Mouse (Mus musculus): ENCODE measurements at regions not wholly inside any gene's neighbourhood (a gene's known extent, or its start where the extent isn't known, plus 50 kb on each side); places are given as distances from the start of the nearest gene placed in this dataset.

DNA sequence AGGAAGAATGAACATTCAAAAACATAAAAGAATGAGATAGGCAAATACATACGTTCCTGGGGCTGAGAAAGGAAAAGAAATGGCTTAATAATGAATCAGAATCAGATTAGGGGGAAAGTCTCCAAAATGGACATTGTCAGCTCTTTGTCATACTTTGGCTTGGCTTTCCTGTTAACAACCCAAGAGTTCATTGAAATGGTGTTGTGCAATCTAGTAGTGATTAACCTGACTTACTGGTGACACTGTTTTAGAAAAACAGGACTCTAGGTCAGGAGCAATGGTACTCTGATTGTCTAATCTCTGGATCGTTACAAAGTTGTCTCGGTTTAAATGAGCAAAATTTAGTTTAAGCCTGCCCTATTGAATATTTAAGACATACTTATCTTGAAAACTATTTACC is 119.5 kb upstream of the Dph6 start:
- H3K4me3 ChIP-seq (ENCODE audit: low read depth, low read length): no peak overlapping the region
- no peaks in the 10 kb centered on the region for H3K36me3 ChIP-seq (replicated peaks)
- H3K27me3 ChIP-seq (ENCODE audit: insufficient read depth, low read length): no peaks in the 10 kb centered on the region
- DNase-seq (ENCODE audit: low spot score) (no peak), ATAC-seq (ENCODE audit: extremely low read depth, insufficient number of reproducible peaks, low FRiP score, poor library complexity, severe bottlenecking) (no peak)
- TF ChIP-seq GATA1 (IDR thresholded peaks at IDR 0.05; ENCODE audit: borderline replicate concordance, low read length): no peak
- TF ChIP-seq POLR2AphosphoS5 (IDR thresholded peaks at IDR 0.05; ENCODE audit: insufficient replicate concordance, low read depth, low read length): no peak
- TF ChIP-seq GATA2 (IDR thresholded peaks at IDR 0.05; ENCODE audit: borderline replicate concordance, low read depth, low read length): no peak
- no peak for TF ChIP-seq TAL1 (conservative IDR thresholded peaks at IDR 0.05; ENCODE audit: low read depth, low read length)
- no peak for TF ChIP-seq CTCF (IDR thresholded peaks at IDR 0.05; ENCODE audit: low read depth, low read length)
- H3K4me1 ChIP-seq (ENCODE audit: insufficient read depth, low read depth, low read length): no peaks in the 10 kb centered on the region
- H3K9me3 ChIP-seq (replicated peaks): no peaks in the 10 kb centered on the region

DNA sequence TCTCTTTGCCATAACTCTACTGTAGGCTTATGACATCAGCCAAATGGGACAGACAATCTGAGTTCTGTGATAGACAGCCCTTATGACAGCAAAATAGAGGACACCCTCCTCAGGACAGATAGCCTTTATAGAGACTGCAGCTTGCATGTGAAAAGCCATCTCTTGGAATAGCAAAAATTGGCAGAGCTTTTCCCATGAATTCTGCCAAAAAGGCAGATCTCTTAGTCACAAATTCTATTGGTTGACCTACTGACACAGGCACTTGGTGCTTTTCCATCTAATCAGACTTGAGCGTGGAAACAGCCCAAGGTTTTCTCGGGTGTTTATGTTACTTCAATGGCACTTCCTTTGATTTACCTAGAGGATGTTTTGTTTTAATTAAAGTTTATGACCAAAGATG is 120.8 kb upstream of the Dph6 start:
- Histone ChIP-seq H3K4me1 (ENCODE audit: insufficient read depth, low read depth, low read length) (no peaks in the 10 kb centered on the region), H3K27me3 (ENCODE audit: insufficient read depth, low read length) (no peaks in the 10 kb centered on the region), H3K36me3 (replicated peaks) (no peaks in the 10 kb centered on the region), H3K4me3 (ENCODE audit: low read depth, low read length) (no peak overlapping the region), H3K9me3 (replicated peaks) (no peaks in the 10 kb centered on the region)
- ATAC-seq (ENCODE audit: extremely low read depth, insufficient number of reproducible peaks, low FRiP score, poor library complexity, severe bottlenecking) (no peak), DNase-seq (ENCODE audit: low spot score) (no peak)
- TF ChIP-seq CTCF (IDR thresholded peaks at IDR 0.05; ENCODE audit: low read depth, low read length): no peak
- TF ChIP-seq TAL1 (conservative IDR thresholded peaks at IDR 0.05; ENCODE audit: low read depth, low read length): no peak
- TF ChIP-seq POLR2AphosphoS5 (IDR thresholded peaks at IDR 0.05; ENCODE audit: insufficient replicate concordance, low read depth, low read length): no peak
- TF ChIP-seq GATA1 (IDR thresholded peaks at IDR 0.05; ENCODE audit: borderline replicate concordance, low read length): no peak
- no peak for TF ChIP-seq GATA2 (IDR thresholded peaks at IDR 0.05; ENCODE audit: borderline replicate concordance, low read depth, low read length)

DNA sequence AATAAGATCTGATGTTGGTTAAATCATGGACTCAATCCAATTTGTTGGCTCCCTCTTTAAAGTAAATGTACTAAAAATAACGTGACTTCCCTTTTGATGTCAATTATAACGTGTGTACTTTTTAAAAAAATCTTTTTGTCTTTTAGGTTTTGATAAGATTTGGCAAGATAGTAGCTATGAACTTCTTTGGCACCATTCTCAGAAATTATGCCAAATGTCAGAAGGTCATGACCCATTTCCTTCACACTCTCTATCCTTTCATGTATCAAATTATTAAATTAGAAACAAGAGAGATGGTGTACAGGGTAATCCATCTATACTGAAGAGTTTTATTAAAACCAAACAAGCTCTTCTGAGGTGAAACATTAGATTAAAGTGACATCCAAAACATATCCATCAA is 121.4 kb upstream of the Dph6 start:
- no peak for TF ChIP-seq TAL1 (conservative IDR thresholded peaks at IDR 0.05; ENCODE audit: low read depth, low read length)
- TF ChIP-seq GATA1 (IDR thresholded peaks at IDR 0.05; ENCODE audit: borderline replicate concordance, low read length): no peak
- TF ChIP-seq POLR2AphosphoS5 (IDR thresholded peaks at IDR 0.05; ENCODE audit: insufficient replicate concordance, low read depth, low read length): no peak
- TF ChIP-seq GATA2 (IDR thresholded peaks at IDR 0.05; ENCODE audit: borderline replicate concordance, low read depth, low read length): no peak
- TF ChIP-seq CTCF (IDR thresholded peaks at IDR 0.05; ENCODE audit: low read depth, low read length): no peak
- H3K27me3 ChIP-seq (ENCODE audit: insufficient read depth, low read length): no peaks in the 10 kb centered on the region
- no peak for ATAC-seq (ENCODE audit: extremely low read depth, insufficient number of reproducible peaks, low FRiP score, poor library complexity, severe bottlenecking)
- no peaks in the 10 kb centered on the region for H3K9me3 ChIP-seq (replicated peaks)
- no peaks in the 10 kb centered on the region for H3K36me3 ChIP-seq (replicated peaks)
- DNase-seq (ENCODE audit: low spot score): no peak
- no peak overlapping the region for H3K4me3 ChIP-seq (ENCODE audit: low read depth, low read length)
- no peaks in the 10 kb centered on the region for H3K4me1 ChIP-seq (ENCODE audit: insufficient read depth, low read depth, low read length)

DNA sequence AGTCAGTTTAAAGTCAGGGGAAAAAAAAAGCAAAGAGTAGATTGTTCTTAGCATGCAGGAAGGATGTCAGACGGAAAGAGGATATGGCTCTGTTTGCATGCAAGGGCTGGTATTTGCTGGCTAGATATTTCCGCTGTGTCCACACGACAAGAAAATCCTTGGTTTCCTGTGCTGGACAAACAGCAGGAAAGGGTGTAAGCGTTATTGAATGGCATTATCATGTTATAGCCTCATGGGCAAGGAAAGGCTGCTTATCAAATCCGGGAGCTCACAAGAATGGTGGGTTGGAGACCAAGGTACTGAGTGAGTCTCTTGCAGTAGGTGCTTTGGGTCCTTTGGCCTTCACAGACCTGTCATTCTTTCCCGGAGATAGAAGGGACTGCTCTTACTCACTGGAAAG is 127.7 kb upstream of the Dph6 start:
- H3K27me3 ChIP-seq (ENCODE audit: insufficient read depth, low read length): no peaks in the 10 kb centered on the region
- no peak for TF ChIP-seq GATA2 (IDR thresholded peaks at IDR 0.05; ENCODE audit: borderline replicate concordance, low read depth, low read length)
- TF ChIP-seq GATA1 (IDR thresholded peaks at IDR 0.05; ENCODE audit: borderline replicate concordance, low read length): no peak
- TF ChIP-seq POLR2AphosphoS5 (IDR thresholded peaks at IDR 0.05; ENCODE audit: insufficient replicate concordance, low read depth, low read length): no peak
- no peak for TF ChIP-seq TAL1 (conservative IDR thresholded peaks at IDR 0.05; ENCODE audit: low read depth, low read length)
- TF ChIP-seq CTCF (IDR thresholded peaks at IDR 0.05; ENCODE audit: low read depth, low read length): no peak
- H3K36me3 ChIP-seq (replicated peaks): no peaks in the 10 kb centered on the region
- no peak overlapping the region for H3K4me3 ChIP-seq (ENCODE audit: low read depth, low read length)
- no peaks in the 10 kb centered on the region for H3K4me1 ChIP-seq (ENCODE audit: insufficient read depth, low read depth, low read length)
- no peak for ATAC-seq (ENCODE audit: extremely low read depth, insufficient number of reproducible peaks, low FRiP score, poor library complexity, severe bottlenecking)
- no peak for DNase-seq (ENCODE audit: low spot score)
- no peaks in the 10 kb centered on the region for H3K9me3 ChIP-seq (replicated peaks)

DNA sequence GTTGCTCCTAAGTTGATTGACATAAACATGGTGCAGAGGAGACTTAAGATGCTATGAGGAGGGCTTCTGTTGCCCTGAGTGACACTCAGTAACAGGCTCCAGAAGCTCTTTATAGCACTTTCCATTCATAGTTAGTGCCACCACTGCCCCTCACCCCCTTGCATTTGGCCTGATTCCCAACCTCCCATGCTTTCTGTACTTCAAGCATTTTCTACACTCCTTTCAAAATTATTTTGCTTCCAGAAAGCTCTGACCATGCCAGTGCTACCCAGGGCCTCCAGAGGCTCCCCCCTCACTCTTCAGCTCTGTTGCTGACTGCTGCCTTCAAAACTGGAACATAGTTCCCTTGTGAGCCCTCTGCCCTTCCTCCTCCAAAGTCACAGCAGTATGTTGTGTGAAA is 129.4 kb upstream of the Dph6 start:
- DNase-seq (ENCODE audit: low spot score) (no peak), ATAC-seq (ENCODE audit: extremely low read depth, insufficient number of reproducible peaks, low FRiP score, poor library complexity, severe bottlenecking) (no peak)
- H3K27me3 ChIP-seq (ENCODE audit: insufficient read depth, low read length): no peaks in the 10 kb centered on the region; the same call in 1 of the 2 replicates
- H3K9me3 ChIP-seq (replicated peaks): no peaks in the 10 kb centered on the region
- TF ChIP-seq POLR2AphosphoS5 (IDR thresholded peaks at IDR 0.05; ENCODE audit: insufficient replicate concordance, low read depth, low read length) (no peak), CTCF (IDR thresholded peaks at IDR 0.05; ENCODE audit: low read depth, low read length) (no peak), TAL1 (conservative IDR thresholded peaks at IDR 0.05; ENCODE audit: low read depth, low read length) (no peak), GATA1 (IDR thresholded peaks at IDR 0.05; ENCODE audit: borderline replicate concordance, low read length) (no peak), GATA2 (IDR thresholded peaks at IDR 0.05; ENCODE audit: borderline replicate concordance, low read depth, low read length) (no peak)
- H3K4me3 ChIP-seq (ENCODE audit: low read depth, low read length): no peak overlapping the region
- no peaks in the 10 kb centered on the region for H3K4me1 ChIP-seq (ENCODE audit: insufficient read depth, low read depth, low read length)
- no peaks in the 10 kb centered on the region for H3K36me3 ChIP-seq (replicated peaks)

DNA sequence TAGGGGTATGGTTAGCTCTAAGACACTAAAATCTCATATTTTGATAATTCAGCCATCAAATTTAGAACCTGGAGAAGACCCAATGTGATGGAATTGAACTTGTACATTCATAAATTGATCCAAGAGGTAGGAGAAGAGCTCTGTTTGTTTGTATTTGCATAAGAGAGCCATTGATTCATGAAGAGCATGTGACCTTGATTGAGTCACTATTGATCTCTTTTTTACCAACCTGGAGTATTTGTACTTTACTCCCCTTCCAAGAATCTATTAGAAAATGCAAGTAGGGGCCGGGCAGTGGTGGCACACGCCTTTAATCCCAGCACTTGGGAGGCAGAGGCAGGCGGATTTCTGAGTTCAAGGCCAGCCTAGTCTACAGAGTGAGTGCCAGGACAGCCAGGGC is 133.5 kb upstream of the Dph6 start:
- ATAC-seq (ENCODE audit: extremely low read depth, insufficient number of reproducible peaks, low FRiP score, poor library complexity, severe bottlenecking): no peak
- no peak for DNase-seq (ENCODE audit: low spot score)
- Histone ChIP-seq H3K27me3 (ENCODE audit: insufficient read depth, low read length) (no peaks in the 10 kb centered on the region; the same call in 1 of the 2 replicates), H3K4me3 (ENCODE audit: low read depth, low read length) (no peak overlapping the region), H3K36me3 (replicated peaks) (no peaks in the 10 kb centered on the region), H3K9me3 (replicated peaks) (no peaks in the 10 kb centered on the region), H3K4me1 (ENCODE audit: insufficient read depth, low read depth, low read length) (no peaks in the 10 kb centered on the region)
- TF ChIP-seq CTCF (IDR thresholded peaks at IDR 0.05; ENCODE audit: low read depth, low read length) (no peak), TAL1 (conservative IDR thresholded peaks at IDR 0.05; ENCODE audit: low read depth, low read length) (no peak)
